Mouse (Mus musculus) olfactory bulb, adult 2 months (tissue): ENCODE results near the gene Tex14. TPM values are rescaled to one million over a fixed set of nuclear protein-coding genes. Genes with fewer than 3 reads are reported as not detected.

ENCODE experiments used
- H3K27ac ChIP-seq: fragments of 200-500 bp; 2 replicates; pipeline ENCODE4 v1.5.1; 2012; ENCODE audit warnings: low read depth, low read length; ENCODE audit not compliant: insufficient read depth
- H3K4me1 ChIP-seq: fragments of 200-500 bp; 2 replicates; pipeline ENCODE4 v1.6.1; 2012; ENCODE audit warnings: low read length; ENCODE audit not compliant: control insufficient read depth, insufficient read depth
- H3K4me3 ChIP-seq: fragments of 200-500 bp; 2 replicates; pipeline ENCODE4 v1.5.1; 2012; ENCODE audit warnings: mild to moderate bottlenecking, low read depth, low read length, moderate library complexity; ENCODE audit not compliant: insufficient read depth
- CTCF ChIP-seq: fragments of 200-500 bp; IDR thresholded peaks from 2 replicates; pipeline ENCODE4 v1.5.1; 2012; ENCODE audit warnings: low read depth, mild to moderate bottlenecking, low read length, moderate library complexity; ENCODE audit not compliant: insufficient read depth
- POLR2A ChIP-seq: fragments of 200-500 bp; IDR thresholded peaks from 2 replicates; pipeline ENCODE4 v1.6.1; 2012; ENCODE audit warnings: mild to moderate bottlenecking, low read depth, low read length, moderate library complexity; ENCODE audit not compliant: insufficient read depth
- WGBS: fragments of 180-500 bp; shearing (Covaris S2); methylation state at CpG from one replicate; pipeline ENCODE4 v1.1.7; 2018; 5-methylcytosine and 5-hydroxymethylcytosine counted together
- polyA plus RNA-seq: library from polyadenylated mRNA; stranded (reverse); fragments of >200 nt; gene quantifications from 2 replicates; pipeline ENCODE4 v1.2.4, GENCODE M21; 2012; ENCODE audit warnings: low replicate concordance; ENCODE audit not compliant: missing spikeins, insufficient read depth, insufficient read length

Gene Tex14
- polyA plus RNA-seq, 1 experiment, result not detected

GRCm38 (mm10) chr11:87527990-87528389 is 123.1 kb downstream of the Tex14 start:
- no peaks in the 10 kb centered on the region for H3K4me1 ChIP-seq
- H3K27ac ChIP-seq, result no peak overlapping the region
- no peak for TF ChIP-seq CTCF
- no peak for TF ChIP-seq POLR2A
- WGBS, result 72% methylated on average over 4 of the region's 4 CpGs
- no peak overlapping the region for H3K4me3 ChIP-seq

DNA sequence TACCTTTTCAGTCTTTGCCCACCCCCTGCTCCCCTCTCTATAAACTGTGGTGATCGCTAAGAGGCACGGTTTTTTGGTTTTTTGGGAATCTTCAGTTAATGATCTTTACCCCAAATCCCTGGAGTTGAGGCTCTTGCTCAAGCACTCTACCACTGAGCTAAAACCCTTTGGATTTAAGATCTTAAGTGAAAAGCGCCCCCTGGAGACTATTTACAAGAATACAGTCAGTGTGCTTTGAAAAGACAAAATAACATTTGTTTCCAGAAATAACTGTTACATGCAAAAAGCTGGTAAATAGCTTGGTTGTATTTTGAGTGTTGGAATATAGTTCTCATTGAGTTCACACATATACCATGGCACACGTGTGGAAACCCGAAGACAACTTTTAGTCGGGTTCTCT is 126.8 kb downstream of the Tex14 start:
- Histone ChIP-seq H3K27ac (no peak overlapping the region), H3K4me3 (no peak overlapping the region), H3K4me1 (no peaks in the 10 kb centered on the region)
- WGBS, result 68% methylated on average over 6 of the region's 6 CpGs
- TF ChIP-seq CTCF (no peak), POLR2A (no peak)

DNA sequence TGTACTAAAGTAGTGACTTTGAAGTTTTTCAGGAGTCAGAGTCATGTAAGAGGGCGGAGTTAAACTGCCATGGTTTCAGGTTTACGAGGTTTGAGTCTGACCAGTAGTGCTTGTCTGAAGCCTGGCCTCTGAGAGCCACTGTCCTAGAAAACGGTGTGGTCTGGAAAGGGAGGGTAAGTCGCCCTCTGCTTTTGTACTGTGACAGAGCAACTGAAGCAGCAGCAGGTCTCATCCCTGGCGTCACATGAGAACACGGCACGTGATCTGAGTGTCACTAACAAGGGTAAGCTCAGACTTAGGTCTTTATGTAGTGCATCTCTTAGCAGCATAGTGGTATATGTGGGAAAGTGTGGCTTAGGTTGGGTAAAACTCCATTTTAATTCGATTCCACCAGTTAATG is 137.4 kb downstream of the Tex14 start:
- Histone ChIP-seq H3K4me3 (no peak overlapping the region), H3K27ac (no peak overlapping the region), H3K4me1 (no peaks in the 10 kb centered on the region)
- WGBS, result 63% methylated on average over 8 of the region's 8 CpGs
- no peak for TF ChIP-seq CTCF
- TF ChIP-seq POLR2A, result no peak

GRCm38 (mm10) chr11:87542906-87543305 is 138.0 kb downstream of the Tex14 start:
- no peak overlapping the region for H3K27ac ChIP-seq
- H3K4me3 ChIP-seq, result no peak overlapping the region
- no peaks in the 10 kb centered on the region for H3K4me1 ChIP-seq
- TF ChIP-seq POLR2A (no peak), CTCF (no peak)
- WGBS, result 55% methylated on average over 3 of the region's 3 CpGs

DNA sequence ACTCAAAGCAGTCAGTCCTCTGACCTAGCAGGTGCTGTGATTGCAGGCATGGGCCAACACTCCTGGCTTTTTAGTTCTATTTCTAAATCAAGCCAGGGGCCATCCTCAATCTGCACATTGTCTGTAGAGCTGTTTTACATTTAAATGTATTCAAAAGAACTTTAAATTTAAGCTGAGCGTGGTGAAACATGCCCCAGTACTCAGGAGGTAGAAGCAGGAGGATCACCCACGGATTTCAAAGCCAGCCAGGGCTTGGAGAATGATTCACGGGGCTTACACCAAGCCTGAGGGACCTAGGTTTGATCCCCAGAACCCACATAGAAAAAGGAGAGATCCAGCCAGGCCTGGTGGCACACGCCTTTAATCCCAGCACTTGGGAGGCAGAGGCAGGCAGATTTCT is 148.5 kb downstream of the Tex14 start:
- TF ChIP-seq CTCF (no peak), POLR2A (no peak)
- 72% methylated on average over 4 of the region's 4 CpGs for WGBS
- Histone ChIP-seq H3K4me3 (no peak overlapping the region), H3K27ac (no peak overlapping the region), H3K4me1 (no peaks in the 10 kb centered on the region)

- WGBS, result 29% methylated on average over 5 of the region's 5 CpGs
- Histone ChIP-seq H3K27ac (no peak overlapping the region), H3K4me1 (no peaks in the 10 kb centered on the region), H3K4me3 (no peak overlapping the region)
- TF ChIP-seq CTCF, result no peak
- no peak for TF ChIP-seq POLR2A
Measured at GRCm38 (mm10) chr11:87554386-87554785, 149.5 kb downstream of the Tex14 start.

DNA sequence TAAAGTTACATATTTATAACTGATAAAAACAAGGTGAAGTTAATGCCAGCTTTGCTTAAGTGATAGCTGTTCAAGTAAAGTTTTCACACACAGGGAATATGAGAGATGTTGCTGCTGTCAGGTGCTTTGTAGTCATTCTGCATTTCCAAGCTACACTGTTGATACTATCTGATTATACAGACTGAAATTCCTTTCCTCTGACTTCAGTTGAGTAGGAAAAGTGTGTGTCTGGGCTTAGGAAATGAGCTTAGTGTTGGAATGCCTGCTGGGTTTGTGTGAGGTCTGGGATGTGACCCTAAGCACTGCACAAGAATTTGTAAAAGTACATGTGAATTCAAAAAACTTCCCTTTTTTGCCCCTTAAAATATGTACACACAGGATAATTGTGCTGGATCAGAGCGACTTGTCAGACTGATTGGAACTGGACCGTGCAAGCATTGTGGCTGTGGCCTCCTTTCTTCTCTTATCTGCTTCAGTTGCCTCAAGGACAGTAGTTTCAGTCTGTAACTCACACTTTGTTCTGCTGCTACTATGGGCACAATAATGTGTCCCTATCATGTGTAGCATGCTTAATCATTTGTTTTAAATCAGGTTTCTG is 150.3 kb downstream of the Tex14 start:
- WGBS, result 78% methylated on average over 2 of the region's 2 CpGs
- no peak for TF ChIP-seq CTCF
- TF ChIP-seq POLR2A, result no peak
- Histone ChIP-seq H3K4me3 (no peak overlapping the region), H3K4me1 (no peaks in the 10 kb centered on the region), H3K27ac (no peak overlapping the region)

DNA sequence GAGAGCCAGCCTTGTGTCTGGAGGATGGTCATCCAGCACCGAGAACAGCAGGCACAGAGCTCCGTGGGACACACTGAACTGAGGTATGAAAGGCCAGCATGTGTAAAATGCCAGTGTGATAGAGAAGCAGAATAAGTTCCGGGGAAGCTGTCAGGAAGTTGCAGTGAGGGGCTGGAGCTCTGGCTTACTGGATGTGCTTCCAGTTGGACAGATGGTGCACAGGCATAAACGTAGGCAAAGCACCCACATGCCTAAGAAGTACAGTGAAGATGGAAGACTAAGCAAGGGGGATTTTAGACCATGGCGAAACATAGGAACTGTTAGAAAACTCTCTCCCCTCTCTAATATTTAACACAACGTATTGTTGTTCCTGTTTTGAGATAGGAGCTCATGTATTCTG is 156.3 kb downstream of the Tex14 start:
- 82% methylated on average over 6 of the region's 6 CpGs for WGBS
- Histone ChIP-seq H3K4me3 (no peak overlapping the region), H3K4me1 (no peaks in the 10 kb centered on the region), H3K27ac (no peak overlapping the region)
- TF ChIP-seq POLR2A (no peak), CTCF (no peak)

GRCm38 (mm10) chr11:87566501-87566900 is 161.6 kb downstream of the Tex14 start, which contains the start of gene Gm11492:
Gm11492 (plus strand) TSS chr11:87566653.
- Histone ChIP-seq H3K27ac (no peak within 1 kb of the TSS), H3K4me1 (peaks cover 17% of the 10 kb centered on the region), H3K4me3 (no peak within 1 kb of the TSS)
- TF ChIP-seq POLR2A (no peak), CTCF (no peak)
- 80% methylated on average over 3 of the region's 3 CpGs for WGBS

DNA sequence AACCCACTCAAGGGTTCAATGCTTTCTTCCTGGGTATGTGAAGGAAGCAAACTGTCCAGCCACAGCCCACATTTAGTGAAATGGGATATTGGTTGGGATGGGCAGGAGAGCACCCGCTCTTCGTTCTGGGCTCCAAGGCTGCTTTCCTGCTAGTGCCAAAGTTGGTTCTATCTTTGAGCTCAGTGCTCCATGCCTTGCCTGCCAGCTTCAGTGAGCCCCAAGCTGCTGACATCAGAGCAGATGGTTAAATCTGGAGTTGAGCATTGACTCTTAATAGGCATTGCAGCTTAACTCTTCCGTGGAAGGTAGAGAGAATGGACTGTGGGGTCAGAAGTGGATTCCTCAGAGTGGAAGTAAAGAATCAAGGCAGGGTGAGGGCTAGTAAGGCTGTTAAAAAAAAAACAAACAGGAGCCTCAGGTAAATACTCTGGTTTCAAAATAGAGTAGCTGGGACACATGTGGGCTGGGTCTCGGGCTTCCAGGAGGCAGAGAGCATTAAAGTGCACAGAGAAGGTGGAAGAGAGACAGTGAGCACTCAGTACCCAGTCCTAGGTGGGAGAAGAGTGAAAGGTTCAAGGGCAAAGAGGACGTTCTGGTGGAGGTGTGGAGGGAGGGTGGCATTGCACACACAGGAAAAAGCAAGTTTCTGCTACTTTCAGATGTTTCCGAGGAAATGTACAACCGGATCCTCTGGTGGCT is 163.5 kb downstream of the Tex14 start, which contains the start of gene Sept4:
Sept4 (plus strand) TSS at position 649 of the 699 bp plus-strand sequence.
- TF ChIP-seq CTCF (no peak), POLR2A (no peak)
- H3K4me1 ChIP-seq, result peaks cover 30% of the 10 kb centered on the region
- no peak within 1 kb of the TSS for H3K4me3 ChIP-seq
- 0 out of 2 replicates have a peak within 1 kb of the TSS, but pooled peaks have one; percentile 53 for H3K27ac ChIP-seq
- 69% methylated on average over 7 of the region's 7 CpGs for WGBS
